Mouse (Mus musculus) spleen, adult 2 months (tissue): Measurements from ENCODE around the gene Gprc5c.

Source experiments
- CTCF ChIP-seq: fragments of 200-500 bp; IDR thresholded peaks from 2 replicates; pipeline ENCODE4 v1.5.1; 2011; ENCODE audit warnings: mild to moderate bottlenecking, inconsistent platforms; ENCODE audit not compliant: insufficient read depth, insufficient read length, insufficient replicate concordance; ENCODE audit errors: extremely low read depth
- POLR2A ChIP-seq: fragments of 200-500 bp; IDR thresholded peaks from 2 replicates; pipeline ENCODE4 v1.6.1; 2011; ENCODE audit warnings: low read depth, low read length, inconsistent platforms

- TF ChIP-seq POLR2A (no peak), CTCF (no peak)
Measured at GRCm38 (mm10) chr11:114850452-114851268, at the start of gene Gprc5c.
